Mouse (Mus musculus): ENCODE measurements around the gene Cd2. TPM values are rescaled to one million over a fixed set of nuclear protein-coding genes. Genes with fewer than 3 reads are reported as not detected.

Cd2 gene
- 0.11 and 0.14 TPM in 2 replicates for polyA plus RNA-seq (2012; rRNA removed)

DNA sequence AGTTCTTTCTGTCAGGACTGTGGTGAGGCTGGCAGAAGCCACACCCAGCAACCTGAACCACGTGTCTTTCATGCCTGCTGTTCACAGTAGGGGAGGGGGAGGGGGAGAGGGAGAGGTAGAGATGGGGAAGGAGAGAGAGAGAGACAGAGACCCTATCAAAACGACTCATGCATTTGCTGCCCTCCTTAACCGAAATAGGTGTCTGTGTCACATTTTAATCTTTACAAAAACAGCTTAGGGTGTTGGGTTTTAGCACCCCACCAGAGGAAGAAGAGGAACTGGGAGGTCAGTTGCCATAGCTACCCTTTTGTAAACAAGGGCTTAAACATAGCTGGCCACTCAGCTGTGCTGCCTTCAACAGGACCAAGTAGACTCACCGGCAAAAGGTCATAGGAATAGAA is at the start of gene Cd2:
Gene Cd2 (minus strand): TSS at position 29 of the 401 bp plus-strand sequence.
- DNase-seq (ENCODE audit: extremely low spot score in 1 of 2, low spot score in 1 of 2): no peak

DNA sequence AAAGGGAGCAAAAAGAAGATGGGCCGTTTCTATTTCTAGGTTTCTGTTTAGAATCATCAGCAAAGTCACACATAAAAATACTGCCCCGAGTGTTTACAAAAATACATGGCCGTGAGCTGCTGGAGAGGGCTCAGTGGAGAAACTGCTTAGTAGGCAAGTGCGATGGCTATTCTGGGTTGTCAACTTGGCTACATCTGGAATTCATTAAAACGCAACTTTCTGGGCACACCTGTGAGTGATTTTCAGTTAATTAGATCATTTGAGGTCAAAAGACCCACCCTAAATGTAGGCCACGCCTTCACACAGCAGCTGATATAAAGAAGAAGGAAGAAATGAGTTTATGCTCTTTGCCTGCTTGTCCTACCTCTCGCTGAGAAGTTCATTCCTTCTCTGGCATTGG is 40.9 kb upstream of the Cd2 start:
- DNase-seq (ENCODE audit: extremely low spot score in 1 of 2, low spot score in 1 of 2): no peak

DNA sequence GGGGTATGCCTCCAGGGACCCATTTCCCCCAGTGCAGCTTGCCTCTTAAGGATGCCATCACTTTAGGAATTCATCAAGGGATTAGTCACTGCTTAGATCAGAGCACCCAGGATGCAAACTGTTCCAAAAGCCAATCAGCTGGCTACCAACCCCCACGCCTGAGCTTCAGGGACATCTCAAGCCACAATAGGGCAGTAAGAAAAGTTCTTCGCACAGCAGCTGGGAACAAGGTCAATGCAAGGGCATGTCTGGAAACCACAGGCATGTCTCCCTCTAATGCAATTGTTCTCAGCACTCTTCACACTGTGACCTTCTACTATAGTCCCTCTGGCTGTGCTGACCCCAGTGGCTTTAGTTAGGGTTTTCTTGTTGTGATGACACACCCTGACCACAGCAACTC is 39.5 kb upstream of the Cd2 start:
- no peak for DNase-seq (ENCODE audit: extremely low spot score in 1 of 2, low spot score in 1 of 2)

DNA sequence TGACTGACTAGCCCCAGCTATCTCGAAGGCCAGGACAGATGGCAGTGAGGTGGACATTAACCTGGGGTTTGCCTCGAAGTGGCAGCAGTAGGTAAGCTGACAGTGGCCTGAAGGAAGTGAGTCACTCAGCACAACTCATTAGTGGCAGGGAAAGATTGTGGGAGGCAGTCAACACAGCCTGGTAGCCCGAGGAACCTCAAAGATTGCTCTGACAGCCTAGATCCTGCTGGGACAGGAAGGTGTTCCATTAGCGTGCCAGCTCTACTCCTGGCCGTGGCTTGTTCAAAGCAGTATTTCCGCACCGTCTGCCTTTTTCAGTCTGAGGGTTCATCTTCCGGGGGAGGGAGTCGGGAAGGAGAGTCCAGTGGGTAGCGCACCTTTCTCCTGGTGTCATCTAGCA is 34.7 kb upstream of the Cd2 start:
- DNase-seq (ENCODE audit: extremely low spot score in 1 of 2, low spot score in 1 of 2): no peak

DNA sequence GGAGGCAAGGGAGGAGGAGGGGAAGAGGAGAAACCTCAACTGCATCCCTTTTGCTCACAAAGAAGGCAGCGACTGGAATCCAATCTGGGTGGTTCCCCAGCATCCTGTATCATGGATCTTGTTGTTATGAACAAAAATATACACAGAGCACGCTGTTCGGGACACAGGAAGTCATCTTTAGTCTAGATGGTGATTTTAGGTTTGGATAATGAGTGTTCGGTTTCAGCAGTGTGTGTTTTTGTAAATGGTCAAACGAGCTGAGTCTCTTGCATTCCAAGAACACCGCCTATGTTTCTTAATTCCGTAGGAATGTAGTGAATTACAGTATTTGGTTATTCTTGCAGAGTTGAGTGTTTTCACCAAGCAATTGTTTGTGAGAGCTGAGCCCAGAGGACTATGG is 33.1 kb upstream of the Cd2 start:
- DNase-seq (ENCODE audit: extremely low spot score in 1 of 2, low spot score in 1 of 2): no peak

DNA sequence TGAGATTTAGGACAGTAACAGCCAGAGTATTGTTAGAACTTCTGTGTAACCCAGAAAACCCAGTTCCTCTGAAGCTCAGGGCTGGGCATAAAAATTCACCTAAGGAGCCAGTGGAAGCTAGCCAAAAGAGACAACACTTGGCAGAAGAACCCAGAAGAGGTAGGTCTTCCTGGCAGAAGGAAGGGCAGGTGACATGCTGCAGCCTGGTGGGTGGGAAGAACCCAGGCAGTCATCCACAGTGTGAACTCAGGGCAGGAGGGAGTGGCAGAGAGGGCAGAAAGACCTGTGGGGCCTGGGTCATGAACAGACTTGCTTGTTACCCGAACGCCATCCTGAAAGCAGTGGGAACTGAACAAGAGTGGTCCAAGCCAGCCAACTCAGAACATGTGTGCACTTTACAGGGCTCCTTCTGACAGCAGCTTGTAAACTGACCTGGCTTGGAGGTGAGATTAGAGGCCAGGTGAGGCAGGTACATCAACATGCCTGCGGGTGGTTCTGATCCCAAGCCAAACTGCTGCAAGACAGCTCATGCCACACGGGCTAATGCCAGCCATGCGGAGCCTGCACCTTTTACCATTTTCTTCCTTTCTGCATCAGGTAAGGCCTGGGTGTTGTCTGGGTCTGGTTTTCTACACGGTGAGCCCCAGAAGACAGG is 30.9 kb upstream of the Cd2 start:
- no peak for DNase-seq (ENCODE audit: extremely low spot score in 1 of 2, low spot score in 1 of 2)

DNA sequence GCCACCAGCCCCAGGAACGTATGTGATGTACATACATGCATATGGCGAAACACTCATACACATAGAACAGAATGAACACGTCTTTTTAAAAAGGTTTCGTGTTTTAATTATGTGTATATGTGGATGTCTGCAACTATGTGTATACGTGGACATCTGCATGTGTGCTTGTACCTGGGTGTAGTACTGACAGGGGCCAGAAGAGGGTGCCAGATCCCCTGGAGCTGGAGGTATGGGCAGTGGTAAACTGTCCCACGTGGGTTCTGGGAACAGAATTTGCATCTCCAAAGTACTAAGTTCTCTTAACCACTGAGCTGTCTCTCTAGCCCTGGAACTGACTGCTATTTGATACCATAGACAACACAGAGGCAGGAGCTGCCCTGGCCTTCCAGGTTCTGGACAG is 30.4 kb upstream of the Cd2 start:
- no peak for DNase-seq (ENCODE audit: extremely low spot score in 1 of 2, low spot score in 1 of 2)

DNA sequence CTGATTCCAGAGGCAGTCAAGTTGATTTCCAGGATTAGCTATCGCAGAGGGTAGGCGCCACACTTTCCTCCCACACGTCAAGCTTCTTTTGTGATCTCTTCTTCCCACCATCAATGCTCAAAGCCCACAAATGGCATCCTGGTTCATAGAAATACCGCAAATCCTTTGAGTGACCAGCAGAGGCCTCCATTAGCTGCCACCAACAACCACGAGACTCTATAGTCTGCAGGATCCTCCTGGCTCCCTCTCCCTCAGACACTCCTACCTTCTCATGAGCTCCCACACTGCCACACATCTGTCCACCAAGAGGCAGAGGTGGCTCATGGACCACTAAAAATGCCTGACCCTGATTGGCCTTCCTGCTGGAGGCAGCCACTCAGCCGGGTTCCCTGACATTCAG is 27.2 kb upstream of the Cd2 start:
- no peak for DNase-seq (ENCODE audit: extremely low spot score in 1 of 2, low spot score in 1 of 2)

DNA sequence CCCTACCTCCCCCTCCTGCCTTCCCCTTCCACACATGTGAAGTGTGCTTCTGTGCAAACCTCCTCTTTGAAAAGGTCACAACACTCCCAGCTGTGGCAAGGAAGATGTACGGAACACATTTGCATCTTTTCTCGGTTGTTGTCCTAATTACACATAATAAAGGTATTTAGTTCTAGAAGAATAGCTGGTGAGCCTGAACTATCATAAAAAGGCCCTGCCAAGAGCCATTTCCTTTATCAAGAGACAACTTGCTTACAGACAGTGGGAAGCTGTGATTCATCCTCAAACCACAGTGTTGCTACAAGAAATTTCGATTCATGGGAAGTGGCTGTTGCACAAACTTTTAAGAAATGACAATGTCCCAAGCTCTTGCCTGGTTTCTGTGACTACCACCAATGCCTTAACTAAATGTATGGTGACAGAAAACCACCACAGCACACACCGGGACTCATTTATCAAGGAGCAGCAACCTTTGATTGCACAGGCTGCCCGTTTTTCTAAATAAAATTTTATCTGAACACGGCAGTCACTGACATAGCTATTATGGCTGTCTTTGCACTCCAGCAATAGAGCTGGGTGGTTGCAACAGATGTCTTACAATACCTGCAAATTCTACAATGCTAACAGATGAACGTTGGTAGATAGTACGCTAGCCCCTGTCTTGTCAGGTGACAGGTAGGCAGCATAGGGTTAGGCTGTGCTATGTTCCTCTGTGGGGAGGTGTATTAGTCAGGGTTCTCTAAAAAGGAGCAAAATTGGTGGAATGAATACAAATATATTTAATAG is 25.7 kb upstream of the Cd2 start:
- DNase-seq (ENCODE audit: extremely low spot score in 1 of 2, low spot score in 1 of 2): no peak

DNA sequence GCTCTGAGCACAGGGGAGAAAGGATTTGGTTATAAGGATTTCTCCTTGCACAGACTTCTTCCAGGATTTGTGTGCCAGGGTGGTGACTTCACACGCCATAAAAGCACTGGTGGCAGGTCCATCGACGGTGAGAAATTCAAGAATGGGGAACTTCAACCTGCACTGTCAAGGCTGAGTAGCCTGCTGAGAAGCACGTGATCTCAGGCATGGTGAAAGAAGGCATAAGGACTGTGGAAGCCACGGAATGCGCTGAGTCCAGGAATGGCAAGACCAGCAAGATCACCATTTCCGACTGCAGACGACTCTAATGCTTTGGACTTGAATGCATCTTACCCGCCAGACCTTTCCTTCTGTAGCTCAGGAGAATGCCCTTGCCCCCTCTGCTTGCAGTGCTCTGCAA is 23.2 kb upstream of the Cd2 start:
- DNase-seq (ENCODE audit: extremely low spot score in 1 of 2, low spot score in 1 of 2): no peak

DNA sequence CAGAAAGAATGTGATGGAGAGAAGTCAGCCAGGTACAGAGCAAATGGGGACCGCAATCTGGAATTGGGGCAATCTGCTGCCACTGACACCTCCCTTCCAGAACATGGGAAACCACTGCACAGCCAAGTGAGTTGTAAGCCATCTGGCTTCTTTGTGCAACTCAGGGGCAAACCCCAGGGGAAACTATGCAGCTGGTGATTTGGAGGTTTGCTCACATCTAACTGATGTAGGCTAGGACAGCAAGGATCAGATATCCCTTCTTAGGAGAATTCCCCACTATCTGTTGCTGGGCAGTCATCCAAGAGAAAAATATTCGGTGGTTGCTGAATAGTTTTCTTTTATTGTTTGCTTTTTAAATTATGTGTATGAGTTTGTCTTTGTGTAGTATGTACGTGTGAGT is 21.9 kb upstream of the Cd2 start:
- no peak for DNase-seq (ENCODE audit: extremely low spot score in 1 of 2, low spot score in 1 of 2)

DNA sequence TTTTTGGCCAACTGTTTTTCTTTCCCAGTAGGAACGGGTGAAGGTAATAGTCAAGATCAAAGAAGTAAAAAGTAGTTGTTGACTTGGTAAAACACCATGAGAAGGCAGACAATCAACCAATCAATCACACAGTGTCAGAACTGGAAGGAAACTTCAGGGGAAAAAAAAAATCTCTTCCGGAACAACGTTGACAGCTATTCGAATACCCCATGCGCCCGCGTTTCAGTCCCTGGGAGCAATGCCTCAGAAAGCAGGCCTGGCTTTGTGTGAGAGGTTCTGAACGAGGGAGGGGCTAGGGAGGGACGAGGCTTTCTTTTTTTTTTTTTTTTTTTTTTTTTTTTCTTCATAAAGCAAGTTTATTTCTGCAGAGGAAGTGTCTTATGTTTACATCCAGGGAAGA is 18.4 kb upstream of the Cd2 start:
- DNase-seq (ENCODE audit: extremely low spot score in 1 of 2, low spot score in 1 of 2): no peak

DNA sequence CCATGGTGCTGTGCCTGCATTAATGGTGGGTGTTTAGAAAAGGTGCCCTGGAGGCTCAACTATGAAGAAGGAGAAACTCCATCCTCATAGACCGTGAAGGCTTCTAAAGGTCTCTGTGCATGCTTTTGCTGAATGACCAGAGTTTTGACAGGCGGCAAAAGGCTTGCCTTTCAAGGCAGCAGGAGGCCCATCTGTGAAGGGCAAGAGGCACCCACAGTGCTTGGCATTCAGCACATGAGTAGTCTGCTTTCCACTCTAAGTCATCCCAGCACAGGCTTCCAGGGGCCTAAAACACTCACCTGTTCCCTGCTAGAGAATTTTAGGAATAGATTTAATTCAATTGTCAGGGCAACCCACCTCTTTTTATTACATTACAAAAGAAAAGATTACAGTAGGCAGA is 17.3 kb upstream of the Cd2 start:
- no peak for DNase-seq (ENCODE audit: extremely low spot score in 1 of 2, low spot score in 1 of 2)

DNA sequence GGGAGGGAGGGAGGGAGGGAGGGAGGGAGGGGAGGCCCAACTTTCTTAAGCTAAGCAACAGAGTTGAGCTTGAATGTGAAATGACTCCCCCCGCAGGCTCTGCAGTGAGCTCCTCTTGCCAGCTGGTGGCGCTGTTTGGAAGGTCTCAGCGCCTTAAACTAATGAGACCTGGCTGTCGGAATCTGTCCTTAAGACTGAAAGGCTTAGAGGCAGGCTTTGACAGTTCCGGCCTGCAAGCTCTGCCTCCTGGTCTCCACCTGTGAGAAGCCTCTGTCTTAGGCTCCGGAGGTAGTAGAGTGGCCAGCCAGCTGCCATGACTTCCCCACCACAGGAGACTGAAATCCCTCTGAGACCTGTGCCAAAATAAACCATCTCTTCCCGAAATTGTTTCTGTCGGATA is 16.4 kb upstream of the Cd2 start:
- DNase-seq (ENCODE audit: extremely low spot score in 1 of 2, low spot score in 1 of 2): peak in 1 of 2 experiments; percentile 86

DNA sequence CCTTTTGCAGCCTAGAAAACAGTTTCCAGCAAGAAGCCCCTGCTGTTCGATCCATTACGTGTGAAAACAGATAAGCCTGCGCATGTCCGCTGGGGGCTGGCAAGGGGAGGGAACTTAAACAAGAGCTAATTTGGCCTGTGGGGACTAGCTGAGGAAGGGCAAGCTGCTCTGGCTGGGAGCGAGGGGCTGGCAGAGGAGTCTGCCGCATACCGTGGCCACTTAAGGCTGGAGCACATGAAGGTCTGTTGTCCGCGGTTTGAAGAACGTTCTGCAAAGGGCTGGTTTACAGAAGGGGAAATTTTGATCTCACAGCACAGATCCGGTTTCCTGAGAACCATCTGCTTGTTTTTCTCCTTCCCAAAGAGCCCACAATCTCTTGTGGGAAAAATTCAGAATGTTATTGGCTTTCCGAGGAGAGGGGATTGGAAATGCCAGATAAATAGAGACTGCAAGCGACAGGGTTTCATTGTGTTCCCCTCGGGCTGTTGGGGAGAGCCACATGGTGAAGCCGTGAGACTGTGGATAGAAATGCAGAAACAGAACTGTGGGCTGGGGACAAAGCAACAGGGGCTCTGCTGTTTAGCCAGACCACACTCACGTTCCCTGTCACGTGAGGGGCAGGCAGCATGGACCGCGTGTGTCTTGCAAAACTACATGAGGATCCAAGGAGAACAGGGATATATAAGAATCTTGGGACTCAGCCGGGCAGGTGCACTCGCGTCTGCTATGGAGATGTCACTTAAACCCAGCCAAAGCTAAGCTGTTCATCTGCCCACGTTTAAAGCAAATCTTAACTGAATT is 12.7 kb upstream of the Cd2 start:
- DNase-seq (ENCODE audit: extremely low spot score in 1 of 2, low spot score in 1 of 2): peak in 1 of 2 experiments; percentile 43

DNA sequence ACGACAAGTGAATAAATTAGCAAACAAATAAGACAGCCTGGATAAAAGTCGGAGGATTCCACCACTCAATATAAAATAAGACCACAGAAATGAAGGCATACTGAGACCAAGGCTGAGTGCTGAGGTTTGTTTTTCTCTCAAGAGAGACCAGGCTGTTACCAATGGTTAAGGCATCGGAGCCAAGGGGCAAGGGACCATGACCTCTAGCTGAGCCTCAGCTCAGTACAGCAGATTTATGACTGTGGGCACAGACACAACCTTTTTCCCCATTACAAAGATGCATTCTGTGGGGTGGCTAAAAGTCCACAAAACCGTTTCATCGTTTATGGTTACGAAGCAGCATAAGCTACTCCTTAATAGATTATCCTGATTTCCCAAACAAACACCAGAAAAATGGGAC is 11.9 kb upstream of the Cd2 start:
- no peak for DNase-seq (ENCODE audit: extremely low spot score in 1 of 2, low spot score in 1 of 2)

DNA sequence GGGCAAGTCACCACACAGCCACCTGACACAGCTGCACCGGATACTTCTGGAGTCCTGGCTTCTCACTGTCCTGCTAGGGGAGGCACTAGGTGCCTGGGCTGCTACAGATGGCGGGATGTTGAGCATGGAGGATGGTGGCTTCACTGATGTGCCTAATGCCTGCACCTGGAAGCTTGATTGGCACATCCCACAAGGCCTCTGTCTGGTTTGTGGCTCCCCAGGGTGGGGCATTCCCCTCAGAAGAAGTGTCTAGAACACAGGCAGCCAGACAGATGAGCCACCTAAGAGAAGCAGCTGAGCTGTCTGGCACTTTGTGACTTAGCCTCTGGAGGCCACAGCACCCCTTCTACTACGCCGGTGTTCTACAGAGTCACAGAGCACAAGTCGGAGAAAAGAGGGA is 9.5 kb upstream of the Cd2 start:
- DNase-seq (ENCODE audit: extremely low spot score in 1 of 2, low spot score in 1 of 2): no peak

DNA sequence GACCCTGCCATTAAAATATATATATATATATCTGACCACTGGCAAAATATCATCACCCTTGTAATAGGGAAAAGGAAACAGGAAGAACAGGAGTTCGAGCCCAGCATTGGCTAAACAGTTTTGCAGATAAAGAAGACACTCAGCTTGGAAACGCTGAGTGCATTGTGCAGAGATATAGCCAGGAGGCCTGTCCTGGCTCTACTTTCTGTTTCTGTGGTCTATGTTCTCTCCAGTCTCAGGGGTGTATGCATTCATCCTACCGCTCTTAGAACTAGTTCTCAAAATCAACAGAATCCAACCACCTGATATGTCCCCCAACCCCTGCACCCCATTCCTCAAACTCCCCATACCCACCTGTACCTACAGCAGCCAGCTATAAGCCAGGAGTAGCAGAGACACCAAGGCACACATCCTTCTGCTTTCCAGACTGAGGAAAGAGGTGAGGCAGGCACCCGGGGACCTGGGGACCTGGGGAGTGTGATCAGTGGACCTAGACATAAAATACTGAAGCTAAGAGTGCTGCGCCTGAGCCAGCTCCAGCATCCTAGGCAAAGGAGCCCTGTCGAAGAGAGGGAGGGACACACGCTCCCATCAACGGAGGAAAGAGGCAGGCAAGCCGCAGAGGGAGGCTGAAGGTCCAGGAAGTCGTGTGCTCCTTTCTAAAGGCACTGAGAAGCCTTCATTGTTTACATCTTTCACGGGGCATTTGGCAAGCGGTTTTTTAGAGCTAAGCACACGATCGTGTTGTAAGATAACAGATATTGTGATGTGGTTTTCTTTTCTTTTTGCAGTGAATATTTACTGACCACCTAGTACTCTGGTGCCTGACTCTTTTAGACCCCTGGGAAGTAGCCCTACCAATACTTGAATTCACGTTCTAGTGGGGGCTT is 8.4 kb upstream of the Cd2 start:
- DNase-seq (ENCODE audit: extremely low spot score in 1 of 2, low spot score in 1 of 2): no peak

DNA sequence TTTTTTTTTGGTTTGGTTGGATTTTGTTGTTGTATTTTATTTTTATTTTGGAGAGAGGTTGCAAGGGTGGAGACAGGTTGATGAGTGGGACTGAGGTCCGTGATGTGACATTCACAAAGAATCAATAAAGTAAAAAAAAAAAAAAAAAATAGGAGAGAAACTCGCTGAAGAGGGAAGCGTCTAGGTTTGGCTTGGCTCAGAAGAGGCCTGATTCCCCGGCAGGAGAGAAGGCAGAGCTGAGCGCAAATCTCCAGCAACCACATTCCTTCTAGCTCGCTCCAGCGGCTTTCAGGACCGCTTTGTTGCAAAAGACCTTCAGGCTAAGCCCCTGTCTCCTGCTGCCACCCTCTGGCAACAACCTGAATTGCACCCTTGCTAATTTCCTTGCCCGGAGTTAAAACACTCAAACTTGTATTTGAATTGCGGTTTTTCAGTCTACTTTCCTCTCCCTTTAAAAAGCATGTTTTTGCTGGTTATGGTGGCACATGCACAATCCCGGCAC is 7.7 kb upstream of the Cd2 start:
- DNase-seq (ENCODE audit: extremely low spot score in 1 of 2, low spot score in 1 of 2): peak; percentile 80 to 99

Measured in frontal cortex, adult 2 months (tissue).